Mouse (Mus musculus) MEL (cell line): ENCODE measurements around the gene A730049H05Rik. TPM values are rescaled to one million over a fixed set of nuclear protein-coding genes. Genes with fewer than 3 reads are reported as not detected.

Experiments
- DNase-seq: peaks from one replicate; pipeline ENCODE4 v3.0.0; 2011; ENCODE audit warnings: low read depth, low spot score
- H3K27ac ChIP-seq: 2 replicates; pipeline ENCODE4 v1.5.1; 2012; ENCODE audit warnings: low read depth, mild to moderate bottlenecking, control low read depth, low read length, moderate library complexity; ENCODE audit not compliant: control insufficient read depth
- H3K27me3 ChIP-seq, 2 experiments: fragments of 150-350 bp in 1 of 2; sonication (generic) in 1 of 2; 2 replicates each; pipeline ENCODE4 v1.6.1; 2012; ENCODE audit warnings: low read length in 2 of 2, mild to moderate bottlenecking in 2 of 2, improper control_type of control experiment in 1 of 2, moderate library complexity in 1 of 2; ENCODE audit not compliant: insufficient read depth in 2 of 2, control insufficient read depth in 1 of 2
- H3K36me3 ChIP-seq, 2 experiments: 2 replicates each; pipeline ENCODE4 v1.6.1; 2012 to 2014; ENCODE audit warnings: low read length in 2 of 2, improper control_type of control experiment in 1 of 2, inconsistent platforms in 1 of 2, mild to moderate bottlenecking in 1 of 2; ENCODE audit not compliant: insufficient read depth in 2 of 2, control insufficient read depth in 1 of 2
- H3K4me1 ChIP-seq, 2 experiments: fragments of 150-350 bp in 1 of 2; sonication (generic) in 1 of 2; 2 replicates each; pipeline ENCODE4 v1.6.1; 2012; ENCODE audit warnings: low read length in 2 of 2, improper control_type of control experiment in 1 of 2, mild to moderate bottlenecking in 1 of 2; ENCODE audit not compliant: insufficient read depth in 2 of 2, control insufficient read depth in 1 of 2
- H3K4me3 ChIP-seq, 2 experiments: fragments of 150-350 bp in 1 of 2; sonication (generic) in 1 of 2; 2 replicates each; pipeline ENCODE4 v1.5.1; 2012; ENCODE audit warnings: low read depth in 2 of 2, low read length in 2 of 2, mild to moderate bottlenecking in 2 of 2, moderate library complexity in 2 of 2, control low read depth in 1 of 2, improper control_type of control experiment in 1 of 2; ENCODE audit not compliant: control insufficient read depth in 1 of 2, insufficient read depth in 1 of 2
- H3K79me2 ChIP-seq: 2 replicates; pipeline ENCODE4 v1.6.1; 2012; ENCODE audit warnings: mild to moderate bottlenecking, low read length, moderate library complexity; ENCODE audit not compliant: control insufficient read depth, poor library complexity, insufficient read depth
- H3K9ac ChIP-seq: 2 replicates; pipeline ENCODE4 v1.6.1; 2012; ENCODE audit warnings: low read depth, mild to moderate bottlenecking, control low read depth, low read length, moderate library complexity; ENCODE audit not compliant: control insufficient read depth, poor library complexity, severe bottlenecking
- H3K9me3 ChIP-seq: fragments of 150-350 bp; sonication (generic); replicated peaks from 2 replicates; pipeline ENCODE4 v1.6.1; 2012; ENCODE audit warnings: mild to moderate bottlenecking, low read length, improper control_type of control experiment, moderate library complexity; ENCODE audit not compliant: insufficient read depth
- BHLHE40 ChIP-seq: IDR thresholded peaks from 2 replicates; pipeline ENCODE4 v1.6.1; 2012; ENCODE audit warnings: low read depth, mild to moderate bottlenecking, inconsistent platforms, low read length, improper control_type of control experiment, borderline replicate concordance
- CTCF ChIP-seq, 3 experiments: IDR thresholded peaks in 2 of 3; conservative IDR thresholded peaks in 1 of 3; 2 replicates each; pipeline ENCODE4 v1.5.1; 2011 to 2012; ENCODE audit warnings: low read length in 3 of 3, low read depth in 2 of 3, mild to moderate bottlenecking in 2 of 3, improper control_type of control experiment in 1 of 3, inconsistent platforms in 1 of 3, mixed read lengths in 1 of 3, moderate library complexity in 1 of 3; ENCODE audit not compliant: control insufficient read depth in 1 of 3, insufficient read depth in 1 of 3, poor library complexity in 1 of 3, severe bottlenecking in 1 of 3
- E2F4 ChIP-seq: IDR thresholded peaks from 2 replicates; pipeline ENCODE4 v1.6.1; 2011; ENCODE audit warnings: low read depth, low read length, improper control_type of control experiment, borderline replicate concordance
- ELF1 ChIP-seq: IDR thresholded peaks from 2 replicates; pipeline ENCODE4 v1.6.1; 2014; ENCODE audit warnings: low read depth, mild to moderate bottlenecking, inconsistent platforms, low read length, improper control_type of control experiment, moderate library complexity
- GABPA ChIP-seq: IDR thresholded peaks from 2 replicates; pipeline ENCODE4 v1.6.1; 2012; ENCODE audit warnings: low read depth, mild to moderate bottlenecking, inconsistent platforms, low read length, improper control_type of control experiment, moderate library complexity
- JUND ChIP-seq: IDR thresholded peaks from 2 replicates; pipeline ENCODE4 v1.6.1; 2011; ENCODE audit warnings: low read depth, mild to moderate bottlenecking, improper control_type of control experiment, low read length
- KAT2A ChIP-seq: conservative IDR thresholded peaks from 2 replicates; pipeline ENCODE4 v1.6.1; 2012; ENCODE audit warnings: low read depth, low read length, improper control_type of control experiment, inconsistent platforms
- MYB ChIP-seq: IDR thresholded peaks from 2 replicates; pipeline ENCODE4 v1.6.1; 2011; ENCODE audit warnings: mild to moderate bottlenecking, low read depth, low read length, improper control_type of control experiment
- MYC ChIP-seq: IDR thresholded peaks from 2 replicates; pipeline ENCODE4 v1.6.1; 2011; ENCODE audit warnings: low read depth, mild to moderate bottlenecking, low read length, improper control_type of control experiment, moderate library complexity
- NELFE ChIP-seq: IDR thresholded peaks from 2 replicates; pipeline ENCODE4 v1.6.1; 2011; ENCODE audit warnings: low read depth, low read length, improper control_type of control experiment
- NRF1 ChIP-seq: IDR thresholded peaks from 2 replicates; pipeline ENCODE4 v1.6.1; 2014; ENCODE audit warnings: low read depth, mild to moderate bottlenecking, inconsistent platforms, low read length, improper control_type of control experiment, moderate library complexity; ENCODE audit not compliant: poor library complexity, insufficient read depth, severe bottlenecking
- POLR2AphosphoS2 ChIP-seq: IDR thresholded peaks from 2 replicates; pipeline ENCODE4 v1.6.1; 2011; ENCODE audit warnings: low read length, improper control_type of control experiment
- RAD21 ChIP-seq: IDR thresholded peaks from 2 replicates; pipeline ENCODE4 v1.6.1; 2011; ENCODE audit warnings: mild to moderate bottlenecking, low read depth, low read length, improper control_type of control experiment
- RCOR1 ChIP-seq: IDR thresholded peaks from 2 replicates; pipeline ENCODE4 v1.6.1; 2012; ENCODE audit warnings: low read depth, mild to moderate bottlenecking, inconsistent platforms, low read length, improper control_type of control experiment
- TAL1 ChIP-seq: IDR thresholded peaks from 2 replicates; pipeline ENCODE4 v1.6.1; 2012; ENCODE audit warnings: mild to moderate bottlenecking, inconsistent platforms, low read length, moderate library complexity, mixed read lengths
- TBP ChIP-seq: IDR thresholded peaks from 2 replicates; pipeline ENCODE4 v1.8.0; 2011; ENCODE audit warnings: low read depth, low read length, improper control_type of control experiment
- TCF12 ChIP-seq: IDR thresholded peaks from 2 replicates; pipeline ENCODE4 v1.6.1; 2014; ENCODE audit warnings: low read depth, mild to moderate bottlenecking, inconsistent platforms, low read length, improper control_type of control experiment, moderate library complexity
- ZC3H11A ChIP-seq: IDR thresholded peaks from 2 replicates; pipeline ENCODE4 v1.6.1; 2012; ENCODE audit warnings: low read depth, mild to moderate bottlenecking, inconsistent platforms, low read length, improper control_type of control experiment
- ZKSCAN1 ChIP-seq: IDR thresholded peaks from 2 replicates; pipeline ENCODE4 v1.6.1; 2012; ENCODE audit warnings: low read depth, mild to moderate bottlenecking, inconsistent platforms, low read length, improper control_type of control experiment, moderate library complexity
- ZNF384 ChIP-seq: IDR thresholded peaks from 2 replicates; pipeline ENCODE4 v1.6.1; 2012; ENCODE audit warnings: low read depth, mild to moderate bottlenecking, inconsistent platforms, low read length, improper control_type of control experiment
- polyA plus RNA-seq, 2 experiments: library from polyadenylated mRNA; stranded (reverse) in 1 of 2; unstranded in 1 of 2; fragments of >175 nt in 1 of 2; fragments of >200 nt in 1 of 2; gene quantifications; 2 replicates each; pipeline versions ENCODE4 v1.2.1 to v1.2.4; 2012; ENCODE audit warnings: low replicate concordance in 2 of 2, low read depth in 1 of 2; ENCODE audit not compliant: insufficient read length in 2 of 2, insufficient read depth in 1 of 2, missing spikeins in 1 of 2
- total RNA-seq: library from RNA; depleted of rRNA; stranded (reverse); fragments of 300-350 nt; gene quantifications from 2 replicates; pipeline ENCODE4 v1.2.3, GENCODE M21; 2012

A730049H05Rik gene
- total and polyA plus RNA-seq, 3 experiments = not detected

- no peak for DNase-seq
- no peak overlapping the region for H3K27ac ChIP-seq
- H3K36me3 ChIP-seq = no peaks in the 10 kb centered on the region
- TF ChIP-seq TAL1 = no peak
- TF ChIP-seq GABPA = no peak
- TF ChIP-seq CTCF (IDR thresholded peaks at IDR 0.05 in 2 of 3, conservative IDR thresholded peaks at IDR 0.05 in 1 of 3; ENCODE audit: control insufficient read depth in 1 of 3, insufficient read depth in 1 of 3, low read depth in 2 of 3, low read length in 3 of 3, poor library complexity in 1 of 3, severe bottlenecking in 1 of 3) = no peak
- no peak for TF ChIP-seq ELF1
- no peak for TF ChIP-seq RCOR1
- no peak for TF ChIP-seq ZKSCAN1
- no peak for TF ChIP-seq TCF12
- TF ChIP-seq RAD21 = no peak
- TF ChIP-seq TBP = no peak
- no peak for TF ChIP-seq ZC3H11A
- no peak for TF ChIP-seq NELFE
- TF ChIP-seq MYC = no peak
- no peak for TF ChIP-seq E2F4
- TF ChIP-seq POLR2AphosphoS2 = no peak
- TF ChIP-seq ZNF384 = no peak
- TF ChIP-seq JUND = no peak
- no peak for TF ChIP-seq BHLHE40
- no peak for TF ChIP-seq NRF1
- TF ChIP-seq MYB = no peak
- H3K4me3 ChIP-seq = no peak overlapping the region
- H3K9ac ChIP-seq = no peak overlapping the region
- H3K79me2 ChIP-seq = no peaks in the 10 kb centered on the region
- no peaks in the 10 kb centered on the region for H3K27me3 ChIP-seq
- no peaks in the 10 kb centered on the region for H3K4me1 ChIP-seq
- no peaks in the 10 kb centered on the region for H3K9me3 ChIP-seq
Measured at GRCm38 (mm10) chr6:92875340-92875739, 59.1 kb downstream of the A730049H05Rik start.

- no peaks in the 10 kb centered on the region for H3K9me3 ChIP-seq
- TF ChIP-seq KAT2A = no peak
- TF ChIP-seq TCF12 = no peak
- H3K27ac ChIP-seq = no peak overlapping the region
- H3K36me3 ChIP-seq = no peaks in the 10 kb centered on the region
- H3K9ac ChIP-seq = no peak overlapping the region
- DNase-seq = no peak
- H3K4me1 ChIP-seq = no peaks in the 10 kb centered on the region
- no peak overlapping the region for H3K4me3 ChIP-seq
- no peaks in the 10 kb centered on the region for H3K79me2 ChIP-seq
- no peaks in the 10 kb centered on the region for H3K27me3 ChIP-seq
Measured at GRCm38 (mm10) chr6:92876121-92876520, 59.8 kb downstream of the A730049H05Rik start.
